Mouse (Mus musculus) cerebellum, adult 2 months (tissue): ENCODE data around the gene Idi2. TPM values are rescaled to one million over a fixed set of nuclear protein-coding genes. Genes with fewer than 3 reads are reported as not detected.
"Not testable (repeated sequence)": the region's sequence is repeated elsewhere in the genome, so short reads cannot be mapped to it uniquely, and the experiment has no call there.

Experiments
- DNase-seq, 2 experiments: peaks; one replicate each; pipeline ENCODE4 v3.0.0; 2021
- H3K27ac ChIP-seq: fragments of 200-500 bp; 2 replicates; pipeline ENCODE4 v1.5.1; 2012; ENCODE audit warnings: low read length, control low read depth, inconsistent platforms; ENCODE audit not compliant: insufficient read depth
- H3K27me3 ChIP-seq: fragments of 200-500 bp; 2 replicates; pipeline ENCODE4 v1.6.1; 2012; ENCODE audit warnings: inconsistent platforms, mild to moderate bottlenecking, low read length, moderate library complexity; ENCODE audit not compliant: control insufficient read depth, insufficient read depth
- H3K4me1 ChIP-seq: fragments of 200-500 bp; 2 replicates; pipeline ENCODE4 v1.6.1; 2011; ENCODE audit warnings: low read length; ENCODE audit not compliant: control insufficient read depth, insufficient read depth
- H3K4me3 ChIP-seq: fragments of 200-500 bp; replicated peaks from 2 replicates; pipeline ENCODE3; 2011; ENCODE audit warnings: mild to moderate bottlenecking, low read depth, low read length, control low read depth; ENCODE audit not compliant: insufficient read depth
- CTCF ChIP-seq: fragments of 200-500 bp; IDR thresholded peaks from 2 replicates; pipeline ENCODE4 v1.5.1; 2011; ENCODE audit warnings: low read depth, mild to moderate bottlenecking, control low read depth, low read length, moderate library complexity, borderline replicate concordance; ENCODE audit not compliant: insufficient read depth
- POLR2A ChIP-seq: fragments of 200-500 bp; IDR thresholded peaks from 2 replicates; pipeline ENCODE4 v1.6.1; 2011; ENCODE audit warnings: low read length, control low read depth, borderline replicate concordance; ENCODE audit not compliant: insufficient read depth
- WGBS: fragments of 180-500 bp; shearing (Covaris S2); methylation state at CpG from one replicate; pipeline ENCODE4 v1.1.7; 2018; 5-methylcytosine and 5-hydroxymethylcytosine counted together
- polyA plus RNA-seq: library from polyadenylated mRNA; depleted of rRNA; stranded (reverse); fragments of >200 nt; gene quantifications from 2 replicates; pipeline ENCODE4 v1.2.3, GENCODE M21; 2012; rRNA removed

The Idi2 gene
- not detected in 2 replicates for polyA plus RNA-seq

GRCm38 (mm10) chr13:8952563-8952962, at the start of gene Idi2:
Gene Idi2 (plus strand): TSS chr13:8952863.
- not testable (repeated sequence) for H3K27ac ChIP-seq, H3K27me3 ChIP-seq, DNase-seq, H3K4me3 ChIP-seq, H3K4me1 ChIP-seq

- not testable (repeated sequence) for H3K4me3 ChIP-seq, DNase-seq, H3K27me3 ChIP-seq, H3K27ac ChIP-seq, H3K4me1 ChIP-seq
- 92% methylated on average over 2 of the region's 2 CpGs for WGBS
These were observed 46.7 kb upstream of the Idi2 start for GRCm38 (mm10) chr13:8905986-8906385.

DNA sequence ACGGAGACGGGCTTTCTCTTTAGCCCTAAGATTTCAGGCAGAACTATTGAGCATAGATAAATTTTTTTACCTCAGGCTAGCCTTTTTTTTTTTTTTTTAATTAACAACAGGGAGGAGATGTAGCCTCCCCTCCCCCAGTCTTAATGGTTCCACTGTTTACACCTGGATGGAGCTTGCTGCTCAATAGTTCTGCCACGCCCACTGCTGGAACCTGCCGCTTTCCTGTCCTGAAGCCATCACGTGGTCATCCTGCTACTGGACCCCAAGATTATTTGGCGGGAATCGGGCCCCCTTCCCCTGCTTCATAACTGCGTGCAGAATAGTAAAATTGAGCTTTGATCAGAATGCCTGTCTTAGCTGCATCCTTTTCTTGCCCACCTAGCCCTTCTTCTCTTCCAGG, 38.8 kb upstream of the Idi2 start:
- not testable (repeated sequence) for H3K27ac ChIP-seq, DNase-seq, H3K4me1 ChIP-seq, H3K4me3 ChIP-seq, H3K27me3 ChIP-seq
- WGBS: 94% methylated on average over 8 of the region's 8 CpGs

- no peak for TF ChIP-seq CTCF
- TF ChIP-seq POLR2A: no peak
- Histone ChIP-seq H3K4me1 (no peaks in the 10 kb centered on the region), H3K4me3 (no peak overlapping the region), H3K27ac (no peak overlapping the region), H3K27me3 (no peaks in the 10 kb centered on the region)
- 60% methylated on average over 2 of the region's 2 CpGs for WGBS
- DNase-seq: no peak
These were observed 19.2 kb upstream of the Idi2 start for GRCm38 (mm10) chr13:8933499-8933898.

DNA sequence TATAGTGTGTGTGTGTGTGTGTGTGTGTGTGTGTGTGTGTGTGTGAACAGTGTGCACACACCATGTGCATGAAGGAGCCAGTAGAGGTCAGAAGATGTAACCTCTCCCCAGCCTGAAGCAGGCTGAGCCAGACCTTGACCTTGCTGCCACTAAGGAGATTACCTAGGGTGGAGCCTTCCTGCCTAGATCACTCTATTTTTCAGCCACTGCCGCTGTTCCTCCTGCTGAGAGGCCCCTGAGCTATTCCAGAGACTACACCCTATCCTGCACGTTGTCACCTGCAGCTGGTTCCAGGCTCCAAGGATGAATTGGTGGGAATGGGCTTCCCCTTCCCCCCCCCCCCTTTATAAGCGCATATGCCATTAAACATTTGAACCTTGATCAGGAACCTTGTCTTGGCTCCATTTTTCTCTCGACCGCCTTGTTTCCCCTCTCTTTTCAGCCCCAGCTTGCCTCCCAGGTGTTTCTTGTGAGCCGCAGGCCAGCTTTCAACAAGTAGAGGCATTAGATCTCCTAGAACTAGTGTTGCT, 15.0 kb upstream of the Idi2 start:
- H3K27me3 ChIP-seq, H3K4me1 ChIP-seq, H3K4me3 ChIP-seq, H3K27ac ChIP-seq, DNase-seq: not testable (repeated sequence)
- 80% methylated on average over 6 of the region's 6 CpGs for WGBS

DNA sequence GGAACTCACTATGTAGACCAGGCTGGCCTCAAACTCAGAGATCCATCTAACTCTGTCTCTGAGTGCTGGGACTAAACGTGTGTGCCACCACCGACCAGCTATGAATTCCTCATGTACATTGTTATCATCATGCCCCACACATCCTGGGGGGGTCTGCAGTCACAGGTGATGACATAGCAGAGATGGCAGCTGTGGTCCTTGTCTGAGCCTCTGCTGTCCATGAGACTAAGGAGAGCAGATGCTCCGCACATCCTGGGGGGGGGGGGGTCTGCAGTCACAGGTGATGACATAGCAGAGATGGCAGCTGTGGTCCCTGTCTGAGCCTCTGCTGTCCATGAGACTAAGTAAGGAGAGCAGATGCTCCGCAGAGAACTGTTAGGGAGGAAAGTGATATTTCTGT, 11.6 kb upstream of the Idi2 start:
- H3K27me3 ChIP-seq, H3K27ac ChIP-seq, H3K4me1 ChIP-seq, DNase-seq, H3K4me3 ChIP-seq: not testable (repeated sequence)
- WGBS: 89% methylated on average over 4 of the region's 4 CpGs

DNA sequence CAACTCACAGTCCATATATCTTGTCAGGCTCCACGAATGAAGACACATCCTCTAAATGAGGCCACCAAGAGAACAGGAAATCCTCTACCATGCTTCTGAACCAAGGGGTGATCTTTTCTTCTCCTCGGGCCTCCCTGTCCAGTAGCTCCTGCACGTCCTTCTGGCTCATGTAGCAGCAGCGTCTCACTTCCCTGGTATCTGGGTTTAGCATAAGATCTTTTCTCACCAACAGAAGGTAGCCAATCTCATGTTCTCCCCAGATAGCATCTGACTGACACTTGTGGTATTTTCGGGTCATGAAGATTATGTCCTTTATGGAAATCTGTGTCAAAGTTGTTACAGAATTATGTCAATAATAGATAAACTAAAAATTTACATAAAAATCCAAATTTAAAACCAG, 11.0 kb upstream of the Idi2 start:
- 70% methylated on average over 1 of the region's 5 CpGs for WGBS
- not testable (repeated sequence) for H3K27ac ChIP-seq, H3K4me1 ChIP-seq, H3K4me3 ChIP-seq, H3K27me3 ChIP-seq, DNase-seq

- H3K4me1 ChIP-seq, H3K27me3 ChIP-seq, H3K27ac ChIP-seq, DNase-seq, H3K4me3 ChIP-seq: not testable (repeated sequence)
- no CpG with 5 or more reads among the region's 5 CpGs for WGBS
These were observed 8.8 kb upstream of the Idi2 start for GRCm38 (mm10) chr13:8943828-8944227.

DNA sequence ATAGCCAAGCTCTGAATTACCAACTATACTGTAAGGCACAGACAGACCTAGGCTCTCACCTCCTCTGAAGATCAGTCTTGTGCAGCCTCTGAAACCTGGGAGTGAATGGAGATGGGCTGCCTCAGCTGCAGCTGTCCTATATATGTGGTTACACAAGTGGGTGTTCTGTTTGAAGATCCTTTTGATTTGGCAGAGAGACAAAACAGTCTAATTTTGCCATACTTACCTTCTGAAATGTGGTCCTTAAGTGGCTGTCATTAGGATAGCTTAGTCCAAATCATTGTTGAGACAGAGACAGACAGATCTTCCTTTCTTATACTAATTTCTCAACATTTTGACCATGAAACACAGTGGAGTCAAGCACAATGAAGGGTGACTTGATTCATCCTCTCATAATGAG, 4.5 kb upstream of the Idi2 start, which contains the start of gene Gm9745:
TSS of gene Gm9745 (minus strand) at position 101 of the 400 bp plus-strand sequence.
- H3K27ac ChIP-seq, H3K4me1 ChIP-seq, H3K27me3 ChIP-seq, H3K4me3 ChIP-seq, DNase-seq: not testable (repeated sequence)

- H3K27me3 ChIP-seq, H3K4me3 ChIP-seq, DNase-seq, H3K27ac ChIP-seq, H3K4me1 ChIP-seq: not testable (repeated sequence)
- 80% methylated on average over 2 of the region's 2 CpGs for WGBS
These were observed 2.5 kb downstream of the Idi2 start for GRCm38 (mm10) chr13:8955127-8955526.

GRCm38 (mm10) chr13:8956873-8957272, 4.2 kb downstream of the Idi2 start:
- H3K4me3 ChIP-seq, H3K4me1 ChIP-seq, H3K27ac ChIP-seq, H3K27me3 ChIP-seq, DNase-seq: not testable (repeated sequence)
- no CpG with 5 or more reads among the region's 5 CpGs for WGBS

GRCm38 (mm10) chr13:8959058-8959457, 6.4 kb downstream of the Idi2 start:
- not testable (repeated sequence) for H3K27me3 ChIP-seq, H3K4me1 ChIP-seq, H3K27ac ChIP-seq, DNase-seq, H3K4me3 ChIP-seq
- 80% methylated on average over 1 of the region's 5 CpGs for WGBS

GRCm38 (mm10) chr13:8959554-8959953, 6.9 kb downstream of the Idi2 start:
- H3K4me3 ChIP-seq, H3K27me3 ChIP-seq, DNase-seq, H3K27ac ChIP-seq, H3K4me1 ChIP-seq: not testable (repeated sequence)
- 86% methylated on average over 6 of the region's 6 CpGs for WGBS
